Mouse (Mus musculus) adrenal gland (tissue): Measurements from ENCODE around the gene Gm21188.
"Not testable (repeated sequence)": the region's sequence is repeated elsewhere in the genome, so short reads cannot be mapped to it uniquely, and the experiment has no call there.

ENCODE experiments used
- intact Hi-C: fragments of 180-260 bp; cut with DNase I; formaldehyde crosslinking; loops from one replicate; pipeline ENCODE4 v1.15.1; 2025

Gene Gm21188

DNA sequence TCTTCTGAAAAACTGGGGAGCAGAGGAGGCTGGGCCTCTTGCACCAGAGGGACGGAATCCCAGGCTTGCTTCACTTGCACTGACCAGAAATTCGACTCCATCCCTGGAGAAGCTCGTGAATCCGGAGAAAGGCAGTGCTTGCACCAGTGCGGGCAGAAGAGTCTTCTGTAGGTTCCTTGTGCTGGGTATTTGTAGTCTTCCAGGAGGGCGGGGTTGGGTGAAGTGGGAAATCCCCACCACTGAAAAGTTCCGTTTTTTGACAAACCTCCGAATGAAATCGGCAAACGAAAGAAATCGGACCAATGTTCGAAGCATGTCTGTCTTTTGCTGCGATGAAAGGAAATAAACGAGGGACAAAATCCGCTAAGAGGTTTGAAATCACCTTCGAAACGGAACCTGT, 25.1 kb downstream of the Gm21188 start, which contains the start of gene Gm36079:
Gm36079 (minus strand) TSS at position 101 of the 400 bp plus-strand sequence.
- intact Hi-C loops, result not testable (repeated sequence)

DNA sequence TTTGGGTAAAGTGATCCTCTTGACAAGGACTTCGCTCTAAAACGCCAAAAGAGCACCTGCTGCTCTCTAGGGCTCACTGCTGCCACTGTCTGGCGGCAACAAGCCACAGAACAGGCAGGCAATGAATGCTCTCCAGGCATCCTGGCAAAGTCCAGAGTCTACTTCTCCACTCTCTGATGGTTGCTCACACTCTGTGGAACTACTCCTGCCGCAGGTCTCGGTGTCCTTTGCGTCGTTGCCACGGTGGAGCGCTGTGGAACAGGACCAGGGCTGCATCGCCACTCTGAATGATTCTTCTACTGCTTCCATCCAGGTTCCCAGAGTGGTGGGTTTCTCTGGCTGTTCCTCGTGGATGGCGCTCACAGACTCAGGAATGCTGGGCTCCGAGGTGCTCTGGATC, 25.6 kb downstream of the Gm21188 start:
- intact Hi-C loops, result not testable (repeated sequence)

DNA sequence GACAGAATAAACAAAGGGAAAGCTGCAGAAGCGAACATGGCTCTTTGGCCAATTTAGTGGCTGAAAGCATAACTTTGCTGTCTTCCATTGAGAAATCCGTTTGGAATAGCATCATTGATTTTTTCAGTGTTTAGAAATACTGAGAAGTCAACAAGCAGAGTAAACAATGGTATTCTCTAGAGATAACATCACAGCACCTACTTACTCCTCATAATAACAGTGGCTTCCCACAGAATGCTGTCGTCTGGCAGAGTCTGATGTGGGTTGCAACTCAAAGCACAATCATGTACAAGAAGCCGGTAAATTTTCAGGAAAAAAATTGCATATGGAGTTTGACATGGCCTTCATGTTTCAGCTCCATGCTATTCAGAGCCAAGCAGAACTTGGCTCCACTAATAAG, 26.4 kb downstream of the Gm21188 start:
- intact Hi-C loops, result not testable (repeated sequence)

DNA sequence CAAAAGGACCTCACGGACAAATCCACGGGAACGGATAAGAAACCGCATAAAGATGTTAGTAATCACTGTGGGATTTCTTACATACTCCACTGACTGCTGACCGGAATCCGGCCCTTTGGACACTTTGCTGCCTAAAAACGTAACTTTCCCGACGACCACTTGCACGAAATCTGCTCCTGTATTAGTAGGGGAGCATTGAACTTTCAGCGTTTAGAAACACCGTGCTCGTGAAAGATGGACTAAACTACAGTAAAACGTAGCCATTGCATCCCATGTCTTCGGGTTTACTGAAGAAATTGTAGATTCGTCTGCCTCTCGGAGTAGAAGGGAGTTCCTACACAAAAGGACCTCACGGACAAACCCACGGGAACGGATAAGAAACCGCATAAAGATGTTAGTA, 27.0 kb downstream of the Gm21188 start:
- intact Hi-C loops, result not testable (repeated sequence)

DNA sequence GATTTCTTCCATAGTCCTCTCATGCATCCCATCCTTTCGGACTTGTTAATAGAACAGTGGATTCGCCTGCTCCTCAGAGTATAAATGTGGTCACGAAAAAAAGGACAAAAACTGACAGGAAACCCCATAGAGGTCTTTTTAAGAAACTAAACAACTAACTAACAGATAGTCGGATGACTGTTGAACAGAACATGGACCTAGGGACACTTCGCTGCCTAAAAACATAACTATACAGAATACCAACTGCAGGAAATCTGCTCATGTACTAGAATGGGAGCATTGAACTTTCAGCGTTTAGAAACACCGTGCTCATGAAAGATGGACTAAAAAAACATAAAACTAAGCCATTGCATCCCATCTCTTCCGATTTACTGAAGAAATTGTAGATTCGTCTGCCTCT, 27.4 kb downstream of the Gm21188 start:
- intact Hi-C loops, result not testable (repeated sequence)

DNA sequence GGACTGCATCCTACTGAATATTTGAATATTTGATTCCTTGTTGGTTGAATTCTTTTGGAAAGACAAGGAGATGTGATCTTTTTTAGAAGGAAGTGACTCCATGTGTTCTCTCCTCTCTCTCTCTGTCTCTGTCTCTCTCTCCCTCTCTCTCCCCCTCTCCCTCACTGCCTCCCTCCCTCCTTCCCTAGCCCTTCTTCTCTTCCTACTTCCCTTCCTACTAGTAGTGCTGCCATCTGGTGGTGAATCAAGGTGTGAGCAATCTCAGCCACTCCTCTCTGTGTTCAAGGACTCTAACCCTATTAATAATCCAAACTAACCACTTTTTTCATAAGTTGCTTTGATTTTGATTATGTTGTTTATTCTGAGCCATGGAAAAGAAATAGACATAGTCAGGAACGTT, 30.5 kb downstream of the Gm21188 start:
- intact Hi-C loops, result not testable (repeated sequence)

DNA sequence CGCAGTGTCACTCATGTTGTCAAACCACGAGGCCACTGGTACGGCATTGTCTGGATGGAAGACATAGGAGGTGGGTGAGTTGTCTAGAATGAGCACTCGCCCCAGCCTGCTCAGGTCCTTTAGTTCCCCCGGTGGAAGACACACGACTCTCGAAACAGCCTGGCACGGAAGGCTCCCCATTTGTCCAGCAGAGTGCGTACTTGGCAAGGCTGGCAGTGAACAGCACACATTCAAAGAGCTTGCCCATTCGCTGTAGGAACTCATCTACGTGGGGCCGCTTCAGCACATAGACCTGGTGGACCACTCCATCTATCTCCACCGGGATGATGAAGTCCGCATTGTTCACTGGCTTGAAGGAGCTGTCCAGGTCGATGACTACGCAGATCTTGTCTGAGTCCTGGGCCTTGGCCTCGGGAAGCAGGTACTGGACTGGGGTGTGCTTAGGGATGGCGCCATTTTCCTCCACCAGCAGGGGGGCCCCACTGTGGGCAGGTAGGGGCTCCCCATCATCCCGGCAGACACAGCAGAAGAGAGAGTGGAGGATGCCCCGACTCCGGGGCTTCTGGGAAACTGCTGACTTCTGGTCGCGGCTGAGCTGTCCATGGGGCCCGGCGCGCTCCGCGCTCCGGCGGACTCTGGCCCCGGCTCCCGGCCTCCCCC, 36.5 kb downstream of the Gm21188 start:
- intact Hi-C loops, result not testable (repeated sequence)

DNA sequence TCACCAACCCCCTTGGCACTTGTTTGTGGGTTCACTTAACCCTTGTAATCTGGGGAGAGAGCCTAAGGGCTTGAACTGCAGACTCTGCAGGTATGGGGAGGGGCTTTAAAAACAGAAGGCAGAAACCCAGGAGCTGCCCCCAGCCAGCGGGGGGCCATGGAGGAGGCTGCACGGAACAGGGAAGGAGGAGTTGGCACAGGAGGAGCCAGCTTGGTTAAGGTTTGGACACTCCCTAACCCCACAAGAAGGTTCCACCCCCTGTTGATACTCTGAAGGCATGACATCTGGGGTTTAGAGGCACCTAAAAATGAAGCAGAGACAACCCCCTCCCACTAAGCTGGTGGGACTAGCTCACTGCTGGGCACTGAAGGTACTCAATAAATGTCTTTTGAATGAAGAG, 38.0 kb downstream of the Gm21188 start:
- intact Hi-C loops, result not testable (repeated sequence)

DNA sequence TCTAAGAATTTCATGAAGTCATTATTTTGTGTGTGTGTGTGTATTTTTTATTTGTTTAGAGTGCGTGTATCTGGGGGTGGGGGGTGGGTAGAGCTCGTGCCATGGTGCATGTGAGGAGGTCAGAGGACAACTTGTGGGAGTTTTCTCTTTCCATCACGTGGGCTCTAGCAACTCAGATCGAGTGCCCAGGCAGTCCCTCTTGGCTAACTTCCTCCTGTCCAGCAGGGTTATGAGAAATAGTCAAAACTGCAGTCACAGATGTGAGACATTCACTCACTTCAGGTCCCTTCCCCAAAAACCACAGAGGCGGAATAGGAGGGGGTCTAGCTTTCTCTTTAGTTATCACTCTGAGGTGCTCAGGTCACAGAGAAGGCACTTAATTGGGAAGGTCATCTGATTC, 38.5 kb downstream of the Gm21188 start:
- intact Hi-C loops, result not testable (repeated sequence)

DNA sequence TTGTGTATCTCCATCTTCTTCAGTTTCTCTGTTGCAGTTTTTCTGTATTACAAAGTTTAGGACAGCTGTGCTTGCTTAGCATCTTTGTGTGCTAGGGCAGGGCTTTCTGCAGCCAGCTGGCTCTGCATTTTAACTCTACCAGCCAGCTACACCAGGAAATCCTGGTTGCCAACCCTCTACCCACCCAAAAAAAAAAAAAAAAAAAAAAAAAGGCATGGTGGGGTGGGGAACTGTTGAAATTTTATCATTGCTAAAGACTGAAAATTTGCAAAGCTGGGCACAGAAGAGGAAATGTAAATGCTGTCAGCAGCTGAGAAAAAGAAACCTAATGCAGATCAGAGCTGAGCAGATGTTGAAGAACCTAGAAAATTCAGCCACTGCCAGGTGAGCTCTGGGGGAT, 41.9 kb downstream of the Gm21188 start:
- intact Hi-C loops, result not testable (repeated sequence)

DNA sequence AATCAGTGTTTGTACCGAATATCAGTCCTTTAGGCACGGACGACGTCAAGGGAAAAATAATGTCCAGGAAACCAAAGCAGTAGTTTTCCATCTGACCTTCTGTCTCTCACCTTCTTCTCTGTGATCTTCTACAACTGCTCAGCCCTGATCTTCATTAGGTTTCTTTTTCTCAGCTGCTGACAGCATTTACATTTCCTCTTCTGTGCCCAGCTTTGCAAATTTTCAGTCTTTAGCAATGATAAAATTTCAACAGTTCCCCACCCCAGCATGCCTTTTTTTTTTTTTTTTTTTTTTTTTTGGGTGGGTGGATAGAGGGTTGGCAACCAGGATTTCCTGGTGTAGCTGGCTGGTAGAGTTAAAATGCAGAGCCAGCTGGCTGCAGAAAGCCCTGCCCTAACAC, 52.8 kb downstream of the Gm21188 start:
- intact Hi-C loops, result not testable (repeated sequence)

DNA sequence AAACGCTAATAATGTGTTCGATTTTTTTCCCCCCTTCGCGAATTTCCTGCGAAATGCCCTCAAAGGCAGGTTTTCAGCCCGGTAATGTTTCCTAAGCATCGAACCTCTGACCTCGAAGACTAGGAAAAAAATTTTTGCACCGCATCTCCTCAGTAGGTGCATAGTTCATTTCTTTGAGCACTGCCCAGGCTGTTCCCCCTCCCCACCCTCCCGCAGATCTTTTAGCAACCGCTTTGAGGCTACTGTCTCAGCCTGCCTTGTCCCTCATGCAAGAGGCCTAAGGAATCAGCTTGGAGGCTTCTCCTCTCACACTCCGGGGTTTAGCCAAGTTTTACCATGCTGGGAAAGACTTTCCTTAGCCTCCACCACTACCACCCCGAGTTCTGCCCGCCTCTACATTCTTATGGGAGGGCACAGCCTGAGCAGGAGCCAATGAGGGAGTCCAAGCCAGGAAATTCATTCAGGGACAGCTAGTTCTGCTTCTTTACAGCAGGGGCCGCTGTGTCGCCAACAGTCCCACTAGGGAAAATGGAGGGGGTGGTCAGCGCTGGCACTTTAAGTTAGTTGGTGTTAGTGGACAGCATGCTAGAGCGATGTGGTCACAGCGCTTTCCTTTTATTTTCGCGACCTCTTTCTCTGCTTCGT, 53.4 kb downstream of the Gm21188 start:
- intact Hi-C loops, result not testable (repeated sequence)

DNA sequence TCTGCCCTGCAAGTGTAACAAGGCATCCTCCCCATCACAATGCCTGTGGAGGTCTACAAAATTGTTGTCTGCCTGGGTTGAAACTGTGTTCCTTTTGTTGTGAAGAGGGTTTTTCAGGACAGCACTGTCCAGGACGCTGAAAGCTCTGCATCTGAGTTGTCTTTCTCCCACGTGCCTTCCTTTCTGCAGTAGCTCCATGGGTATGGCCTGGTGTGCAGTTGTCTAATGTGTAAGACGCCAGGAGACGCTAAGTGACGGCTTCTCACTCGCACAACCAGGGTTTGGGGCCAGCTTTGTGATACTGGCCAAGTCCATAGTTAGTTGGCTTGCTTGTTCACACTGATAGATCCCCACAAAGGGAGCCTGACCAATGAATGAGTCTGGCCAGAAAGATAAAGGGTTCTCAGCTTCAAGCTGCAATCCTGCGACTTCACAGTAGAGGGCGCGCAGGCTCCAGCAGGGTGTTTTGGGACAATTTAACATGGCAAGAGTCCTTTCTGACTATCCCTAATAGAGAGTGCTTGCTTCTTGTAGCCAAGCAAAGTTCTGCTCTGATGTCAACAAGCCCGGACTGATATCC, 60.0 kb downstream of the Gm21188 start:
- intact Hi-C loops, result not testable (repeated sequence)

DNA sequence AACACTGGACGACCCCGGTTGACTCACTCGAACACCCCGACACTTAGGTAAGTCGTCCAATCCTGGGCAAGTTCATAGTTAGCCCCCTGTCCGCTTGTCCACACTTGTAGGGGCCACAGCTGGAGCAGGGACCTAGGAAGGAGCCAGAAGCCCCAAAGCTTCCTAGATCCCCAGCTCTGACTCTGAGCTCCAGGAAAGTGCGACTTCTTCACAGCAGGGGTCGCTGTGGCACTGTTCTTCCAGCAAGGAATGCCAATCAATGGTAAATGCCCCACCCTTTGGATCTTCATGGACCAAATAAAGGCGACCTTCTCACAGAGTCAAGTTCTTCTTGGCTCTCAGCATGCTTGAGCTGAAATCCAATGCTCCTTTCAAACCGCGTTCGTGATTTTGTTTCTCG, 60.7 kb downstream of the Gm21188 start:
- intact Hi-C loops, result not testable (repeated sequence)
